Mouse (Mus musculus) ovary, postnatal 14 days (tissue): Measurements from ENCODE around the gene Slc35f4.
"Not testable (repeated sequence)": the region's sequence is repeated elsewhere in the genome, so short reads cannot be mapped to it uniquely, and the experiment has no call there.

Source experiments
- DNase-seq: peaks from one replicate; pipeline ENCODE4 v3.0.0; 2022; ENCODE audit warnings: low spot score

The Slc35f4 gene

GRCm38 (mm10) chr14:49278479-49278878 lies 247.4 kb downstream of the Slc35f4 start:
- DNase-seq = not testable (repeated sequence)

GRCm38 (mm10) chr14:49277642-49278041 lies 248.2 kb downstream of the Slc35f4 start:
- no peak for DNase-seq

DNA sequence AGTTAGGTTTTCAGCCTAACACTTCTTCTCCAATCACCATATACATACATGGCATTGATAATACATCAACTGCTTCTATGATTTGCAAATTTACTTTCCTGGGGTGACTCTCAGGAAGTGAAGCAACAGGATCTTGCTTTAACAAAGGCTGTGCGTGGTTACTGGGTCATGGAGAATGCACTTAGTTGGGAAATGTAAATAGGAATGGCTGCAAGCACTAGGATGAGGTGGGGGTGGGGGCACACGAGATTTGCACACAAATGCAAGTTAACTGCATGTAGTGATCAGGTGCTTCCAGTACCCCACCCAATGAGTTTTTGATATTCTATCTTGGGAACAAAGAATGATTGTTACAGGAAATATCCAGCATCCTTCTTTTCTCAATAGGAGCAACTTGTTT lies 250.5 kb downstream of the Slc35f4 start:
- DNase-seq = no peak

DNA sequence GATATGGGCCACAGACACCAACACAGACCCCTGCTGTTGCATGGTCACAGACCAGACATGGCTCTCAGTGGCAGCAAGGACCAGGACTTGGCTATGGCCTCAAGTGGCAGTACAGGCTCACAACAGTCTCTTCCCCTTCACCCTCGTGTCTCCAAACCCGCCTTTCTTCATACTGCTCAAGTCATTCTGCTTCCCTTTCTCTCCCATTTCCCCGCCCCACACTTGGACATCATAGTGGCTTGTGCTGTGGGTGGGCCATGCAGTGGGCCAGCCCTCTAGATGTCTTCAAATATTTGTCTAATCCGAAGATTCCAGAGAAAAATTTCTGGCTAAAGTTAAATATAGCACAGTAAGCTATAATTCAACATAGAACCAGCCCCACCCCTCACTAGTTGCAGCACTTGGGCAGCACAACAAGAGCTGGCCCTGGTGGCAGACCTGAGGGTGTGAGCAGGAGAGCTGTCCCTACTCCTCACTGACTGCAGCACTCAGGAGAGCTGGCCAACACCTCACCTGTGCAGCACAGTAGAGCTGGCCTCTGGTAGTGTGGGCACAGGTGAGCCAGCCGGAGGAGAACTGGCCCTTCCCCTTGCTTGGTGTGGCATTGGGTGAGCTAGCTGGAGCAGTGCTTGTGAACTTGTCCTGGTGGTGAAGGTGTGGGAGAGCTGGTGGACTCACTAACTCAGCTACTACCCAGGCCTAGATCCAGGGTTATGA lies 260.4 kb downstream of the Slc35f4 start:
- no peak for DNase-seq
